Mouse (Mus musculus): ENCODE results near the gene Hsd11b1. TPM values are rescaled to one million over a fixed set of nuclear protein-coding genes. Genes with fewer than 3 reads are reported as not detected.

Gene Hsd11b1
- polyA plus RNA-seq, 1 experiment from 2014 or later = 184 TPM

DNA sequence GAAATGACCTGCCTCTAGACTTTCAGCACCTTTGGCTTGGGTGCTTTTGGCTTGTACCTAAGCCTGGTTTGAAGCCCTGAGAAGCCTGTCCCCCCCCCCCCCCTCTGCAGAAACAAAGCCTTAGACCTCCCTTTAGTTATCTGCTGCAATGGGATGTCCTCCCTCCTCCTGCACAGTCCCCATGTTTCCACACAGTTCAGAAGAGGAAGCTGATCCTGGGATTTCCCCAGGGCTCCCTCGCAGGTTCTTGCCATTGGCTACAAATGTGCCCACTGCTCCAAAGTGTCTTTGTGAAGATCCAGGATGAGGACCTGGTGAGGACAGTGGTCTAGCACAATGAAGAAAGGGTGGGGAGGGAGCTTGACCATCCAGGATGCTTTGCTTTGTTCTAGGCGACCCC, 39.2 kb upstream of the Hsd11b1 start:
- H3K4me1 ChIP-seq (ENCODE audit: insufficient read depth, low read depth, low read length) = no peaks in the 10 kb centered on the region
- H3K4me2 ChIP-seq (replicated peaks; ENCODE audit: low read depth, low read length) = 0 out of 2 replicates have a peak overlapping the region, but pooled peaks have one; percentile 49
- H3K27ac ChIP-seq (ENCODE audit: low read length) = no peak overlapping the region
- no peaks in the 10 kb centered on the region for H3K36me3 ChIP-seq (ENCODE audit: insufficient read depth, low read length)
- no peak for ATAC-seq
- no peak overlapping the region for H3K9ac ChIP-seq (replicated peaks; ENCODE audit: low read depth)
- no peaks in the 10 kb centered on the region for H3K9me3 ChIP-seq (ENCODE audit: low read length)
- DNase-seq (ENCODE audit: low spot score) = no peak
- 50% methylated on average over 2 of the region's 2 CpGs for WGBS
- no peak for TF ChIP-seq CTCF (IDR thresholded peaks at IDR 0.05)
- no peak for TF ChIP-seq EP300 (IDR thresholded peaks at IDR 0.05)
- no peaks in the 10 kb centered on the region for H3K27me3 ChIP-seq (replicated peaks; ENCODE audit: insufficient read depth, low read length)
- no peak overlapping the region for H3K4me3 ChIP-seq (ENCODE audit: low read depth, low read length)

DNA sequence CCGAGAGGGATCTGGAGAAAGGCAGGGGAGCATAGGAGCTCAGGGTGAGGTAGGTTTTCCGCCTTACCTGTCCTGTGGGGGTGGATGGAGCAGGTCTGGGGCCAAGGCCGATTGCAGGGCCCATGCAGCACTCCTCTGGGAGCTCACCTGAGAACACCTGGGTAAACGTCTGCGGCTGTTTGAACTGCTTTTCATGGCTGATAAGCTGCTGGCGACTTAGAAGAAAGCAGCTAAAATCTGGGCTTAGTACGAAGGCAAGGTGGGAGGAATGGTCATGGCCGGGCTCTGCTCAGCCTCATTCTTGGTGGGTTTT, 38.2 kb upstream of the Hsd11b1 start:
- TF ChIP-seq CTCF (IDR thresholded peaks at IDR 0.05) (no peak), EP300 (IDR thresholded peaks at IDR 0.05) (no peak)
- H3K4me3 ChIP-seq (ENCODE audit: low read depth, low read length) = peak overlapping the region; percentile 21

GRCm38 (mm10) chr1:193301216-193302092, 37.6 kb upstream of the Hsd11b1 start:
- Histone ChIP-seq H3K4me2 (replicated peaks; ENCODE audit: low read depth, low read length) (peak overlapping the region; percentile 49), H3K9ac (replicated peaks; ENCODE audit: low read depth) (peak overlapping the region; percentile 39), H3K27ac (ENCODE audit: low read length) (peak overlapping the region; percentile 85), H3K9me3 (ENCODE audit: low read length) (no peaks in the 10 kb centered on the region), H3K27me3 (replicated peaks; ENCODE audit: insufficient read depth, low read length) (no peaks in the 10 kb centered on the region), H3K36me3 (ENCODE audit: insufficient read depth, low read length) (no peaks in the 10 kb centered on the region), H3K4me3 (ENCODE audit: low read depth, low read length) (peak overlapping the region; percentile 21), H3K4me1 (ENCODE audit: insufficient read depth, low read depth, low read length) (no peaks in the 10 kb centered on the region)
- 29% methylated on average over 6 of the region's 6 CpGs for WGBS
- ATAC-seq (peak; percentile 95), DNase-seq (ENCODE audit: low spot score) (peak; percentile 88)
- TF ChIP-seq CTCF (IDR thresholded peaks at IDR 0.05) = no peak
- TF ChIP-seq EP300 (IDR thresholded peaks at IDR 0.05) = no peak

More for the DNA sequence above, 38.2 kb upstream of the Hsd11b1 start:
- Histone ChIP-seq H3K9me3 (ENCODE audit: low read length) (no peaks in the 10 kb centered on the region), H3K9ac (replicated peaks; ENCODE audit: low read depth) (peak overlapping the region; percentile 39), H3K36me3 (ENCODE audit: insufficient read depth, low read length) (no peaks in the 10 kb centered on the region), H3K27me3 (replicated peaks; ENCODE audit: insufficient read depth, low read length) (no peaks in the 10 kb centered on the region), H3K4me1 (ENCODE audit: insufficient read depth, low read depth, low read length) (no peaks in the 10 kb centered on the region), H3K27ac (ENCODE audit: low read length) (peak overlapping the region; percentile 85), H3K4me2 (replicated peaks; ENCODE audit: low read depth, low read length) (peak overlapping the region; percentile 49)
- 40% methylated on average over 8 of the region's 8 CpGs for WGBS
- peak; percentile 59 for ATAC-seq
- no peak for DNase-seq (ENCODE audit: low spot score)

DNA sequence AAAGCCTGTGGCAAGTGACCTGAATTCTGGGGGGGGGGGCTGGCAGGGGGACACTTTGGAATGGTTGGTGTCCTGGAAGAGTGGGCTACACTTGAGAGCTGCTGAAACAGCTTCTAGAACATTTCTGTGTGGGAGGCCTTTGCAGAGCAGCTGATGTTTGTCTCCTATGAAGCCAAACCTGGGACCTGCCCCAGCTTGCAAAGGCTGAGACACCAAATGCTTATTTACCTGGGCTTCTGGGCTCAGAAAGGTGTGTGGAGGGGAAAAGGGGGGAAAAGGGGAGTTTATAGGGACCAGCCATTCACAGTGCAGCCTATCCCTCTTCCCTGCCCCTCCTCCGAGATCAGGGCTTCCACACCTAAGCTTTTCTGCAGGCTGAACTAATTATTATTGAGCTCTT, 36.1 kb upstream of the Hsd11b1 start:
- Histone ChIP-seq H3K4me2 (replicated peaks; ENCODE audit: low read depth, low read length) (no peak overlapping the region), H3K9me3 (ENCODE audit: low read length) (no peaks in the 10 kb centered on the region), H3K4me3 (ENCODE audit: low read depth, low read length) (no peak overlapping the region), H3K9ac (replicated peaks; ENCODE audit: low read depth) (no peak overlapping the region), H3K36me3 (ENCODE audit: insufficient read depth, low read length) (no peaks in the 10 kb centered on the region), H3K4me1 (ENCODE audit: insufficient read depth, low read depth, low read length) (no peaks in the 10 kb centered on the region), H3K27ac (ENCODE audit: low read length) (no peak overlapping the region), H3K27me3 (replicated peaks; ENCODE audit: insufficient read depth, low read length) (no peaks in the 10 kb centered on the region)
- WGBS = 65% methylated on average over 1 of the region's 1 CpGs
- no peak for TF ChIP-seq CTCF (IDR thresholded peaks at IDR 0.05)
- no peak for ATAC-seq
- DNase-seq (ENCODE audit: low spot score) = no peak

DNA sequence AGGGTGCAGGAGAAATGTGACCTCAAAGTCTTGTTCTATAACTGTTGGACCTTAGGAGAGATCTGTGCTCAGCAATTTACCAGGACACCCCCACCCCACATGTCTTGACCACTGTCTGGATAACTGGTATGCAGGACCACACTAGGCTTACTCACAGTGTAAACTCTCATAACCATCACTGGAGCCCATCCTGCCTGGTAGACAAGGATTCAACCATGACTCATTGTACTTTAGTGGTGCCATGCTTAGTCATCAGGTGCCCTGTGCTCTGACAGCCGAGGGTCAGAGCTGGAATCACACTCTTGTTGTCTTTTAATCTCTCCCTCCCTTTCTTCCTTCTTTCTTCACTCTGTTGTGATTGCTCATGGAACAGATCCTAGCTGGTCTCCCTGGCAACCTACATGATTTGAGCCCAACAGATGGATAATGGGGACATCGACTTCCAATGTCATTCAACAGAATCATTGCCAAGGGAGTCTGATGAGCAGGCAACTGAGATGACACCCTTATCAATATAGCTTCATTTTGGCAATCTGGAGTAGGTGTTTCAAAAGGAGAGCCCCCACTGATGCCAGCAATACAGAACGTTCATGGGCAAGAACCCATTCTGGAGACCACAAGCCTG, 34.4 kb upstream of the Hsd11b1 start:
- Histone ChIP-seq H3K4me1 (ENCODE audit: insufficient read depth, low read depth, low read length) (no peaks in the 10 kb centered on the region), H3K9ac (replicated peaks; ENCODE audit: low read depth) (no peak overlapping the region), H3K36me3 (ENCODE audit: insufficient read depth, low read length) (no peaks in the 10 kb centered on the region), H3K9me3 (ENCODE audit: low read length) (no peaks in the 10 kb centered on the region), H3K27ac (ENCODE audit: low read length) (no peak overlapping the region), H3K4me2 (replicated peaks; ENCODE audit: low read depth, low read length) (no peak overlapping the region), H3K4me3 (ENCODE audit: low read depth, low read length) (no peak overlapping the region), H3K27me3 (replicated peaks; ENCODE audit: insufficient read depth, low read length) (no peaks in the 10 kb centered on the region)
- DNase-seq (ENCODE audit: low spot score) (no peak), ATAC-seq (no peak)
- WGBS = 84% methylated on average over 3 of the region's 3 CpGs
- no peak for TF ChIP-seq CTCF (IDR thresholded peaks at IDR 0.05)
- TF ChIP-seq EP300 (IDR thresholded peaks at IDR 0.05) = no peak

GRCm38 (mm10) chr1:193295920-193296319, 32.0 kb upstream of the Hsd11b1 start:
- Histone ChIP-seq H3K9me3 (ENCODE audit: low read length) (no peaks in the 10 kb centered on the region), H3K27ac (ENCODE audit: low read length) (no peak overlapping the region), H3K9ac (replicated peaks; ENCODE audit: low read depth) (no peak overlapping the region), H3K4me3 (ENCODE audit: low read depth, low read length) (no peak overlapping the region), H3K27me3 (replicated peaks; ENCODE audit: insufficient read depth, low read length) (no peaks in the 10 kb centered on the region), H3K4me2 (replicated peaks; ENCODE audit: low read depth, low read length) (no peak overlapping the region), H3K36me3 (ENCODE audit: insufficient read depth, low read length) (no peaks in the 10 kb centered on the region), H3K4me1 (ENCODE audit: insufficient read depth, low read depth, low read length) (no peaks in the 10 kb centered on the region)
- DNase-seq (ENCODE audit: low spot score) (no peak), ATAC-seq (peak; percentile 37; the same call in 1 of the 2 replicates)
- 65% methylated on average over 5 of the region's 5 CpGs for WGBS
- TF ChIP-seq CTCF (IDR thresholded peaks at IDR 0.05) (no peak), EP300 (IDR thresholded peaks at IDR 0.05) (no peak)
